Mouse (Mus musculus) heart, postnatal 0 days (tissue): ENCODE measurements around the gene Runx2.

Experiments used
- CTCF ChIP-seq: IDR thresholded peaks from 2 replicates; pipeline ENCODE4 v1.5.1; 2016; ENCODE audit warnings: antibody characterized with exemption, control low read depth, low read depth
- EP300 ChIP-seq: IDR thresholded peaks from 2 replicates; pipeline ENCODE4 v1.6.1; 2016; ENCODE audit warnings: antibody characterized with exemption, low read depth

DNA sequence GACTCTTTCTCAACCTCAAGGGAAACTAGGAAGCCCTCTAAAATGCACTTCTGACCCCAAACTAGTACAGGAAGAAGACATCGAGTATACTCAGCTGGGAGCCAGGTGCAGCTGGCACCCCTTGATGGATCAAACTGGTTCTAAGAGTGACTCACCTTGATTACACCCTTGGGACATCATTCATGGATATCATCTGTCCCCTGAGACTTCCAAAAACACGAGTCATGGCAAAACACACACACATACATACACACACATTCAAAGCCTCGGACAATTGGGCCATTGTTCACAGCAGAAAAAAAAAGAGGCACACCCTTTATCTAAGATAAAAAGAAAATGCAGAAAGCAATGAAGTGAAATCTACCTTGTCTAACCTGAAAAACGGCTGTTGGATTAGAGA lies 266.7 kb downstream of the Runx2 start:
- TF ChIP-seq CTCF = no peak
- no peak for TF ChIP-seq EP300
